Mouse (Mus musculus): ENCODE measurements around the gene Pradc1. TPM values are rescaled to one million over a fixed set of nuclear protein-coding genes. Genes with fewer than 3 reads are reported as not detected.

Gene Pradc1
- polyA plus RNA-seq, 1 experiment from 2014 or later: 15.0 TPM

DNA sequence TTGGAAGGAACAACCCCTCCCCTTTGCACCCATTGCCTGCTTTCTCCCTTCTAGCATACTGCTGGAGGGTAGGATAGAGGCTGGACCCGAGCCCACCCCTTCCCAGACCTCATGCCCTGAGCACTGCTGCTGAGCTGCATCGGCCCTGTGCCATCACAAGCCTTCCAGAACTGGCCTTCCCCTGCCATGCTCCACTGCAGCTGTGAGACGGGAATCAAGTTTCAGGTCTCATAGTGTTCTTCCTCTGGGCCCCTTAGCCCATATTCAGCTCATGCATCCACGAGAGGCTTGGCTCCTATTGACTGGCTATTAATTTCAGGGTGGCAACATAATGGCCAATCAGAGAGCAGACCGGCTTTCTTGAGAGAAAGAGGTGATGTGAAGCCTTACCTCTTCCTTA lies 6.5 kb downstream of the Pradc1 start:
- Histone ChIP-seq H3K4me1 (ENCODE audit: control insufficient read depth, insufficient read depth, low read length) (no peaks in the 10 kb centered on the region), H3K9ac (replicated peaks; ENCODE audit: low read length) (no peak overlapping the region)
- ATAC-seq (ENCODE audit: low FRiP score, low TSS enrichment): no peak

DNA sequence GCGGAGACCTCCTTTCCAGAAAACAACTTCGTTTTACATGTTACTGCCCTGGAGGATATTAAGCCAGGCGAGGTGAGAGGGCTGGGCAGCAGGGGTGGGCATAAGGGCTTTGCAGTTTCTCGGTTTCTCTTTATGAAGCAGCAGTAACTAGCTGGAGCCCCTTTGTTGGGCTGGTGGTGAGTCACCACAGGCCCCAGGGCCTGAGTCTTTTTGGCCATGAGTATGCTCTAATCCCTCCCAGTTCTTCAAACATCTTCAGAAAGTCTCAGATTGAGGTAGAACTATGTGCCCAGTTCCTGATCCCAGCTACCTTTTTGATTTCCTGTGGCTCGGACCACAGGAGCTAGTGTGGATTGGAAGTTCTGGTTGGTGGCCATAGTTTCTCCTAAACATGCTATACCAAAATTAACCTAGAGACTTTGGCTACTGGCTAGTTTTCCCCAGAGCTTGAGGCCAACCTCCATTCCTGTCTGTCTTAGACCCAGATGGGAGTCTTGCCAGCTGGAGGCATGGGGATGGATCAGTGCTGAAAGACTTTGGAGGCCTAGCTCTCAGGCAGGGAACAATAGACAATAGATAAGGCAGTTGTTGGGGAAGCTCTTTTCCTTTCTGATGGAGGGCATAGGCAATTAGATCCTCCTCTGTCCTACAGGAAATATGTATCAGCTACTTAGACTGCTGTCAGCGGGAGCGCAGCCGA lies 7.4 kb downstream of the Pradc1 start:
- H3K27me3 ChIP-seq (ENCODE audit: control insufficient read depth, insufficient read depth, low read length): no peaks in the 10 kb centered on the region
- no peaks in the 10 kb centered on the region for H3K9me3 ChIP-seq (ENCODE audit: control insufficient read depth, low read length)
- H3K4me1 ChIP-seq (ENCODE audit: control insufficient read depth, insufficient read depth, low read length): no peaks in the 10 kb centered on the region
- H3K4me2 ChIP-seq (ENCODE audit: low read length): no peak overlapping the region
- DNase-seq: no peak
- H3K36me3 ChIP-seq (ENCODE audit: control insufficient read depth, insufficient read depth, low read length): peaks cover 65% of the 10 kb centered on the region
- no peak for ATAC-seq (ENCODE audit: low FRiP score, low TSS enrichment)
- 89% methylated on average over 8 of the region's 8 CpGs for WGBS
- no peak overlapping the region for H3K27ac ChIP-seq (replicated peaks; ENCODE audit: low read depth, low read length)
- no peak overlapping the region for H3K4me3 ChIP-seq (replicated peaks; ENCODE audit: low read depth, low read length)
- H3K9ac ChIP-seq (replicated peaks; ENCODE audit: low read length): no peak overlapping the region

More for the DNA sequence above, 6.5 kb downstream of the Pradc1 start:
- Histone ChIP-seq H3K36me3 (ENCODE audit: control insufficient read depth, insufficient read depth, low read length) (peaks cover 57% of the 10 kb centered on the region), H3K4me2 (ENCODE audit: low read length) (no peak overlapping the region), H3K9me3 (ENCODE audit: control insufficient read depth, low read length) (no peaks in the 10 kb centered on the region), H3K27ac (replicated peaks; ENCODE audit: low read depth, low read length) (no peak overlapping the region), H3K27me3 (ENCODE audit: control insufficient read depth, insufficient read depth, low read length) (no peaks in the 10 kb centered on the region), H3K4me3 (replicated peaks; ENCODE audit: low read depth, low read length) (no peak overlapping the region)
- WGBS: 81% methylated on average over 5 of the region's 5 CpGs
- DNase-seq: no peak

DNA sequence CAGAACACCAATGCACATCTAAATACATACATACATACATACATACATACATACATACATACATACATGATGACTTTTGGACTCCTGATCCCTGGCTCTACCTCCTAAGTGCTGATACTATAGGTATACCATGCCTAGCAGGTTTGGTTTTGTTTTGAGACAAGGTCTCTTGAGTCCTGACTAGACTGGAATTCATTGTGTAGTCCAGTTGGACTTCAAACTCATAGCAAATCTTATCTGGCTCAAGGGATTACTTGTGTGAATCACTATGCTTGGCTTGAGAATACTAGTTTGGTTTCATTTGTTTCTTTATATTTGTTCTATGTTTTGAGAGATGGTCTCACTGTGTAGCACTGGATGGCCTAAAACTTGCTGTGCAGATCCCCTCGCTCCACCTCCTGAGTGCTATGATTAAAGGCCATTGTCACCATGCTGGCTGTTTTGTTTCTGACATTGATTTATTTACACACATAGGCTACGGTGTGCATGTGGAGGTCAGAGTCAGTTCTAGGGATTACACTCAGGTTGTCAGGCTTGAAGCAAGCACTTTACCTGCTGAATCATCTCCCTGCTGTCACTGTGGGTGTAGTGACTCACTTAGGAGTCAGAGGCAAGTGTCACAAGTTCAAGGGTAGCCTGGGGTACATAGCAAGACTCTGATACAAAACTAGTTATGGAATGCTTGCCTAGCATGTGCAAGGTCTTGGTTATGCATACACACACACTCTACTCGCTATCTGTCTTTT lies 8.1 kb downstream of the Pradc1 start:
- H3K4me3 ChIP-seq (replicated peaks; ENCODE audit: low read depth, low read length): no peak overlapping the region
- 93% methylated on average over 3 of the region's 3 CpGs for WGBS
- H3K4me1 ChIP-seq (ENCODE audit: control insufficient read depth, insufficient read depth, low read length): no peaks in the 10 kb centered on the region
- peaks cover 71% of the 10 kb centered on the region for H3K36me3 ChIP-seq (ENCODE audit: control insufficient read depth, insufficient read depth, low read length)
- DNase-seq (no peak), ATAC-seq (ENCODE audit: low FRiP score, low TSS enrichment) (no peak)
- H3K9me3 ChIP-seq (ENCODE audit: control insufficient read depth, low read length): no peaks in the 10 kb centered on the region
- H3K9ac ChIP-seq (replicated peaks; ENCODE audit: low read length): no peak overlapping the region
- H3K27ac ChIP-seq (replicated peaks; ENCODE audit: low read depth, low read length): no peak overlapping the region
- H3K4me2 ChIP-seq (ENCODE audit: low read length): no peak overlapping the region
- no peaks in the 10 kb centered on the region for H3K27me3 ChIP-seq (ENCODE audit: control insufficient read depth, insufficient read depth, low read length)

DNA sequence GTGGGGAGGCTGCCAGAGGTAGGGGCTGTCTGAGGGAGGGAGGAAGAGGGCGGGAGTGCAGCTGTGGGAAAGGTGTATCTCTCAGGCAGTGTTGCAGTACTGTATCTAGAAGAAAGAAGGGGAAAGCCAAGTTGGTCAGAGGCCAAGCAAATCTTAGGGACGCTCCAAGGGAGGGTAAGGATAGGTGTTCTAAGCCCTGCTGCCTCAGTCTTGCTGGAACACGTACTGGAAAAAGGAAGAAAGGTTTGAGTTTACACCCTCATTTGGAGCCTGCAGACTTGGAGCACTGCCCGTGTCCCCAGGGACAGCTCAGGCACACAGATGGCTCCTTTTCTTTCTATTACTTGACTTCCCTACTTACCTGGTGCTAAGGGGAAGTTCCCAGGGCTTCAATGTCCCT lies 10.6 kb downstream of the Pradc1 start:
- Histone ChIP-seq H3K27ac (replicated peaks; ENCODE audit: low read depth, low read length) (no peak overlapping the region), H3K9ac (replicated peaks; ENCODE audit: low read length) (no peak overlapping the region), H3K27me3 (ENCODE audit: control insufficient read depth, insufficient read depth, low read length) (no peaks in the 10 kb centered on the region), H3K4me2 (ENCODE audit: low read length) (no peak overlapping the region), H3K9me3 (ENCODE audit: control insufficient read depth, low read length) (no peaks in the 10 kb centered on the region), H3K4me3 (replicated peaks; ENCODE audit: low read depth, low read length) (no peak overlapping the region), H3K4me1 (ENCODE audit: control insufficient read depth, insufficient read depth, low read length) (no peaks in the 10 kb centered on the region), H3K36me3 (ENCODE audit: control insufficient read depth, insufficient read depth, low read length) (peaks cover 68% of the 10 kb centered on the region)
- DNase-seq: no peak
- no peak for ATAC-seq (ENCODE audit: low FRiP score, low TSS enrichment)
- WGBS: 94% methylated on average over 4 of the region's 4 CpGs

DNA sequence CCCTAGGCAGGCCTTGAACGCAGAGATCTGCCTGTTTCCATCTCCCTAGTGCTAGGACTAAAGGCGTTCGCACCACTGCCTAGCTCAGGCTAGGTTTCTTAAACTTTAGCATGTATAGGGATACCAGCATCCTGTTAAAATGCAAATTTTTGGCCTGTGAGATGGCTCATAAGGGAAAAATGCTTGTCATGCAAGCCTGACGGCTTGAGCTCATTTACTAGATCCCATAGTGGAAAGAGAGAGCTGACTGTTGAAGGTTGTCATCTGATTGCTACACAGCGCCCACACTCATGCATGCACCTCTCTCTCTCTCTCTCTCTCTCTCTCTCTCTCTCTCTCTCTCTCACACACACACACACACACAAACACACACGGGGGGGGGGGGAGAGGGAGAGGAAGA lies 15.1 kb downstream of the Pradc1 start:
- WGBS: 89% methylated on average over 5 of the region's 6 CpGs
- Histone ChIP-seq H3K36me3 (ENCODE audit: control insufficient read depth, insufficient read depth, low read length) (peaks cover 30% of the 10 kb centered on the region), H3K27ac (replicated peaks; ENCODE audit: low read depth, low read length) (no peak overlapping the region), H3K9ac (replicated peaks; ENCODE audit: low read length) (no peak overlapping the region), H3K27me3 (ENCODE audit: control insufficient read depth, insufficient read depth, low read length) (no peaks in the 10 kb centered on the region), H3K4me1 (ENCODE audit: control insufficient read depth, insufficient read depth, low read length) (no peaks in the 10 kb centered on the region), H3K4me2 (ENCODE audit: low read length) (no peak overlapping the region), H3K9me3 (ENCODE audit: control insufficient read depth, low read length) (no peaks in the 10 kb centered on the region), H3K4me3 (replicated peaks; ENCODE audit: low read depth, low read length) (no peak overlapping the region)
- DNase-seq (no peak), ATAC-seq (ENCODE audit: low FRiP score, low TSS enrichment) (no peak)

DNA sequence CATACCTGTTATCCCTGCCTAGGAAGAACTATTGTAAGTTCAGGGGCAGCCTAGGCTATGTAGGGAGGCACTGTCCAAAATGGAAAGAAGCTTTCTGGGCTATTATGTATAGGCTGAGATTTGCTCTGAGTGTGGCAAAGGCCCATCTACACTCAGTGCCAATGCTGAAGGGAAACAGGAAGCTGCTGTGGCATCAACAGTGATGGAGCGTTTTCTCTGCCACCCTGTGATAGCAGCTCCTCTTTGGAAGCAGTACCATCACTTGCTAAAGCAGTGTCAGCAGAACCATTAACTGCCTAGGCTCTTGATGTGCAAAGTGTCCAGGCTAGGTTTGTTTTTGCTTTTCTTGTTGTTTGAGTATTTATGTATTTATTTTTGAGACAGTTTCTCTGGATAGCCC lies 15.6 kb downstream of the Pradc1 start:
- H3K4me1 ChIP-seq (ENCODE audit: control insufficient read depth, insufficient read depth, low read length): no peaks in the 10 kb centered on the region
- DNase-seq (no peak), ATAC-seq (ENCODE audit: low FRiP score, low TSS enrichment) (no peak)
- H3K9ac ChIP-seq (replicated peaks; ENCODE audit: low read length): no peak overlapping the region
- H3K4me2 ChIP-seq (ENCODE audit: low read length): no peak overlapping the region
- no peak overlapping the region for H3K4me3 ChIP-seq (replicated peaks; ENCODE audit: low read depth, low read length)
- no peaks in the 10 kb centered on the region for H3K9me3 ChIP-seq (ENCODE audit: control insufficient read depth, low read length)
- peaks cover 27% of the 10 kb centered on the region for H3K36me3 ChIP-seq (ENCODE audit: control insufficient read depth, insufficient read depth, low read length)
- WGBS: 87% methylated on average over 1 of the region's 1 CpGs
- H3K27me3 ChIP-seq (ENCODE audit: control insufficient read depth, insufficient read depth, low read length): no peaks in the 10 kb centered on the region
- H3K27ac ChIP-seq (replicated peaks; ENCODE audit: low read depth, low read length): no peak overlapping the region

DNA sequence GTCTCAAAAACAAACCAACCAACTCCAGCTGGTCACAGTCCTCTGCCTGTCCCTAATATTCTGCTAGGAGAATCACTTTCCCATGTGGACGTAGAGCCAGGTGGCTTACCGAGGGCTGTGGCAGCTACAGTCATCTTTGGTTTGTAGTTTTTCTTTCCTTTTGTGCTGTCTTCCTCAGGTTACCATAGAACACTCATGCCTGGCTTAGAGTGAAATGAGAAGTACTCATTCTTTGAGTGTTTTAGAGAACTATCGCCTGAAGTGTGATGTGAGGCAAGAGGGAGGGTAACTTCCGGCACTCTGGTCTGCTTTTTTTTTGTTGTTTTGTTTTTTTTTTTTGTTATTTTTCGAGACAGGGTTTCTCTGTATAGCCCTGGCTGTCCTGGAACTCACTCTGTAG lies 17.9 kb downstream of the Pradc1 start:
- WGBS: 88% methylated on average over 5 of the region's 5 CpGs
- no peak for ATAC-seq (ENCODE audit: low FRiP score, low TSS enrichment)

DNA sequence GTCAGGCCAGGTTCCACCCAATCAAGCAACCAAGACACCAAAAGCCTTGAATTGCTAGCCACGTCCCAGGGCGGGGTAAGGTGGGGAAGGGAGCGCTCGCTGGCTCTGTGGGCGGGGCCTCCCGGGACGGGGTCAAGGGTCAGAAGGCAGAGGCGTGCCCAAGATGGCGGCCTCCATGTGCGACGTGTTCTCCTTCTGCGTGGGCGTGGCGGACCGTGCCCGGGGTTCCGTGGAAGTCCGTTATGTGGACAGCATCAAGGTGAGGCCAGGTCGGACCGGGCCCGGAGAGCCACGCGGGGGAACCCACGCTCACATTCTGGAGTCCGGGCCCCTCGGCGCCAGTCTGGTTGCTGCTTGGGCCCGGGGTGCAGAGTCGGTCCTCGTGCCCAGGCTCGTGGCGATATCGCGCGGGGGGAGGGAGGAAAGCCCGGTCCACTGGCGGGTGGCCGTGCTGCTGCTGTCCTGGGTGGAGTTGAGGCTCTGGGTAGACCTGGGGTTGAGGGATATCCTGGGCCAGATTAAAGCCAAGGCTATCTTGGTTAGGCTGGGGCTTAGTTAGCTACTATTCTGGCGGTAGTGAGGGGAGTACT lies 19.8 kb downstream of the Pradc1 start, which contains the start of gene Smyd5:
Smyd5 (plus strand) TSS at position 148 of the 590 bp plus-strand sequence.
- Histone ChIP-seq H3K4me2 (ENCODE audit: low read length) (peak within 1 kb of the TSS; percentile 89), H3K9ac (replicated peaks; ENCODE audit: low read length) (peak within 1 kb of the TSS; percentile 73), H3K9me3 (ENCODE audit: control insufficient read depth, low read length) (no peaks in the 10 kb centered on the region), H3K36me3 (ENCODE audit: control insufficient read depth, insufficient read depth, low read length) (no peaks in the 10 kb centered on the region), H3K27ac (replicated peaks; ENCODE audit: low read depth, low read length) (no peak within 1 kb of the TSS), H3K4me1 (ENCODE audit: control insufficient read depth, insufficient read depth, low read length) (no peaks in the 10 kb centered on the region), H3K4me3 (replicated peaks; ENCODE audit: low read depth, low read length) (peak within 1 kb of the TSS; percentile 64), H3K27me3 (ENCODE audit: control insufficient read depth, insufficient read depth, low read length) (no peaks in the 10 kb centered on the region)
- peak; percentile 84 for DNase-seq
- peak; percentile 75 for ATAC-seq (ENCODE audit: low FRiP score, low TSS enrichment)
- WGBS: 1% methylated on average over 39 of the region's 39 CpGs

More for the DNA sequence above, 17.9 kb downstream of the Pradc1 start:
- Histone ChIP-seq H3K36me3 (ENCODE audit: control insufficient read depth, insufficient read depth, low read length) (peaks cover 5% of the 10 kb centered on the region; the same call in 1 of the 2 replicates), H3K27ac (replicated peaks; ENCODE audit: low read depth, low read length) (no peak overlapping the region), H3K9me3 (ENCODE audit: control insufficient read depth, low read length) (no peaks in the 10 kb centered on the region), H3K9ac (replicated peaks; ENCODE audit: low read length) (no peak overlapping the region), H3K4me3 (replicated peaks; ENCODE audit: low read depth, low read length) (no peak overlapping the region), H3K27me3 (ENCODE audit: control insufficient read depth, insufficient read depth, low read length) (no peaks in the 10 kb centered on the region), H3K4me1 (ENCODE audit: control insufficient read depth, insufficient read depth, low read length) (no peaks in the 10 kb centered on the region), H3K4me2 (ENCODE audit: low read length) (no peak overlapping the region)
- DNase-seq: no peak

Data from midbrain, embryonic 14.5 days (tissue).